In genomic region chr15:25877798-25878197, GRCm38 (mm10) we compare ENCODE assay signal across 11 mouse cellular contexts. TPM values are rescaled to one million over a fixed set of nuclear protein-coding genes. Genes with fewer than 3 reads are reported as not detected.
DNase-seq lines count a peak whose midpoint lies in the region; ATAC-seq lines count a peak whose summit lies in the region.
"Had no signal": no experiment of that assay in that cellular context is flagged by ENCODE, and none has a peak within 500 bp of the region (broad histone marks: within the 10 kb centered on the region; RNA-seq: fewer than 3 reads in every experiment).

No protein-coding gene starts in this region.

- WGBS in kidney, embryonic 14.5 days, result 75% methylated on average over 7 of the region's 7 CpGs
- 17% methylated on average over 7 of the region's 7 CpGs for WGBS in hindbrain, embryonic 16.5 days
- 24% methylated on average over 7 of the region's 7 CpGs for WGBS in neural tube, embryonic 13.5 days

- no peak overlapping the region for H3K4me3 ChIP-seq in kidney, embryonic 14.5 days (ENCODE audit: low read length)
- no peak overlapping the region for H3K4me3 ChIP-seq in hindbrain, embryonic 16.5 days (ENCODE audit: low read length)
- H3K4me3 ChIP-seq in neural tube, embryonic 13.5 days, result no peak overlapping the region

- intact Hi-C loops in left cerebral cortex, postnatal 25 days (cut with DNase I), result no loop called here

- 0 out of 2 replicates have a peak overlapping the region, but pooled peaks have one; percentile 55 for H3K27ac ChIP-seq in kidney, embryonic 14.5 days (ENCODE audit: low read depth, low read length)
- no peak overlapping the region for H3K27ac ChIP-seq in hindbrain, embryonic 16.5 days (ENCODE audit: low read depth, low read length)
- 0 out of 2 replicates have a peak overlapping the region, but pooled peaks have one; percentile 1 for H3K27ac ChIP-seq in neural tube, embryonic 13.5 days (replicated peaks)

- no peak for DNase-seq in kidney, adult 18-20 months
- peak; percentile 72 for DNase-seq in ZHBTc4 (ENCODE audit: low read depth, low spot score)
- DNase-seq in left cerebral cortex, postnatal 25 days (ENCODE audit: low spot score in 2 of 2), result no peak
- no peak for DNase-seq in adrenal gland, postnatal 25 days
- no peak for DNase-seq in ovary, adult 18-20 months (ENCODE audit: low spot score)
- DNase-seq: layer of hippocampus, adult 9-11 months; lung, adult 18-20 months; thymus, postnatal 4 days had no signal

- no peak for ATAC-seq in kidney, embryonic 14.5 days (ENCODE audit: low FRiP score, low TSS enrichment)
- ATAC-seq in hindbrain, embryonic 16.5 days, result peak; percentile 44
- ATAC-seq in neural tube, embryonic 13.5 days (ENCODE audit: low read depth), result no peak

- no peaks in the 10 kb centered on the region for H3K27me3 ChIP-seq in kidney, embryonic 14.5 days (ENCODE audit: control insufficient read depth, insufficient read depth, low read length)
- no peaks in the 10 kb centered on the region for H3K27me3 ChIP-seq in hindbrain, embryonic 16.5 days (replicated peaks; ENCODE audit: control insufficient read depth, insufficient read depth, low read length)
- no peaks in the 10 kb centered on the region for H3K27me3 ChIP-seq in neural tube, embryonic 13.5 days

- no peak overlapping the region for H3K9ac ChIP-seq in kidney, embryonic 14.5 days (ENCODE audit: low read depth, low read length)
- H3K9ac ChIP-seq in hindbrain, embryonic 16.5 days (ENCODE audit: low read depth, low read length), result no peak overlapping the region
- no peak overlapping the region for H3K9ac ChIP-seq in neural tube, embryonic 13.5 days

- H3K4me2 ChIP-seq in kidney, embryonic 14.5 days (replicated peaks; ENCODE audit: low read depth, low read length), result no peak overlapping the region
- no peak overlapping the region for H3K4me2 ChIP-seq in hindbrain, embryonic 16.5 days (ENCODE audit: low read length)
- H3K4me2 ChIP-seq in neural tube, embryonic 13.5 days, result no peak overlapping the region

- H3K4me1 ChIP-seq in kidney, embryonic 14.5 days (ENCODE audit: control insufficient read depth, insufficient read depth, low read length), result peaks cover 10% of the 10 kb centered on the region; the same call in 1 of the 2 replicates
- peaks cover 4% of the 10 kb centered on the region; the same call in 1 of the 2 replicates for H3K4me1 ChIP-seq in hindbrain, embryonic 16.5 days (ENCODE audit: control insufficient read depth, insufficient read depth, low read depth, low read length)
- H3K4me1 ChIP-seq in neural tube, embryonic 13.5 days (replicated peaks), result peaks cover 19% of the 10 kb centered on the region

- no peaks in the 10 kb centered on the region for H3K36me3 ChIP-seq in kidney, embryonic 14.5 days (ENCODE audit: control insufficient read depth, insufficient read depth, low read length)
- H3K36me3 ChIP-seq in hindbrain, embryonic 16.5 days (ENCODE audit: control insufficient read depth, insufficient read depth, low read length), result no peaks in the 10 kb centered on the region
- no peaks in the 10 kb centered on the region for H3K36me3 ChIP-seq in neural tube, embryonic 13.5 days

- no peaks in the 10 kb centered on the region for H3K9me3 ChIP-seq in kidney, embryonic 14.5 days (ENCODE audit: control insufficient read depth, low read length)
- no peaks in the 10 kb centered on the region for H3K9me3 ChIP-seq in hindbrain, embryonic 16.5 days (ENCODE audit: control insufficient read depth, low read length)
- H3K9me3 ChIP-seq in neural tube, embryonic 13.5 days, result no peaks in the 10 kb centered on the region

RNA-seq across cellular contexts. Expression of gene Retreg1, which starts 34.8 kb away (rescaled TPM):
- polyA plus RNA-seq in kidney, embryonic 14.5 days (2014; fragmentation: Nextera tagmentation; extraction: Ambion mirVana), result 10.2 and 14.6 TPM in 2 replicates
- 16.5 and 19.0 TPM in 2 replicates for polyA plus RNA-seq in hindbrain, embryonic 16.5 days (2015; fragmentation: Nextera tagmentation; extraction: Ambion mirVana)
- 9.0 and 11.3 TPM in 2 replicates for polyA plus RNA-seq in neural tube, embryonic 13.5 days (2015; fragmentation: Nextera tagmentation; extraction: Ambion mirVana)
- total RNA-seq in left cerebral cortex, postnatal 25 days (2021), result 10 to 100 TPM; 34.1 to 34.3 TPM
- 30.1 and 40.7 TPM in 2 replicates for total RNA-seq in adrenal gland, postnatal 25 days (2021)
